Mouse (Mus musculus) ZHBTc4 (cell line): ENCODE measurements at regions not wholly inside any gene's neighbourhood (a gene's known extent, or its start where the extent isn't known, plus 50 kb on each side); places are given as distances from the start of the nearest gene placed in this dataset.
"Not testable (repeated sequence)": the region's sequence is repeated elsewhere in the genome, so short reads cannot be mapped to it uniquely, and the experiment has no call there.

ENCODE experiments used
- DNase-seq: peaks from one replicate; pipeline ENCODE4 v3.0.0-alpha.2; 2011; ENCODE audit warnings: low read depth, low spot score

DNA sequence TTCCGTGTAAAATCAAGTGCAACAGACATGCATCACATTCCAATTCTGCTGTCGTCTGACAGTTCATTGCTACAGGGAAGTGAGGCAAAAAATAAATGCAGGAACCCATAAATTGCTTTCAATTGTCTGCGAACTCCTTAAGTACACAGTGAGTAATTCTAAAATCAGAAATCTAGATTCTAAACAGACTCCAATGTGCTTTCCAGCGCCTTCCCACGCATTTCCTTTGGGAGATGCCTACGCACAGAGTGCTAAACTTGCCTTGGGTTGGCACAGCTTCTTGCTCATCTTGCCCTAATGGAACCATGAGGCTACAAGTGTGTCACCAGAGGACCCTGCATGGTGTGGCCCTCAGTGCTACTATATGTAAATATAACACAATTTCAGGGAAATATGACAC lies 212.6 kb downstream of the Samd5 start:
- DNase-seq: no peak

DNA sequence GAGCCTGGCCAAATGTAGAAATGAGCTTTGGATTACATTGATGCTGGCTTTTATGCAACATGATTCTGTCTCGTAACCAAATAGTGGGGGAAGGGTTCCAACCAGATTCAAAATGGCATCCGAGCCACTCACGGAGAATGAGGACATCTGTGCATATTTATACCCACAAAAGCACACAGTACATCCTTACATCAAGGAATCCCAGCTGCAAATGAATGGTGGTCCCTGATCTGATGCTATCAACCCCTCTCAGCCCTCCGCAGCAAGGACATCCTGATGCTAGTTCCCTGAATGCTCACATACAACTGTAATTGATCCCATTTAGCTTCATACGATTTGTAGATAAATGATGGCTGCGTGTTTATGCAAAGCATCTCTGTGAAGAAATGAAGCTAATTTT lies 215.9 kb downstream of the Samd5 start:
- no peak for DNase-seq

GRCm38 (mm10) chr10:9458466-9458865 lies 216.5 kb downstream of the Samd5 start:
- DNase-seq: no peak

GRCm38 (mm10) chr10:9457222-9457621 lies 217.8 kb downstream of the Samd5 start:
- no peak for DNase-seq

- DNase-seq: no peak
Observed at GRCm38 (mm10) chr10:9439072-9439471, 235.9 kb downstream of the Samd5 start.

GRCm38 (mm10) chr10:9438366-9438765 lies 236.6 kb downstream of the Samd5 start:
- DNase-seq: no peak

- no peak for DNase-seq
Observed at GRCm38 (mm10) chr10:9429085-9429484, 245.9 kb downstream of the Samd5 start.

GRCm38 (mm10) chr10:9420741-9421140 lies 254.3 kb downstream of the Samd5 start:
- DNase-seq: peak; percentile 3

- DNase-seq: no peak
Observed at GRCm38 (mm10) chr10:9416685-9417084, 258.3 kb downstream of the Samd5 start.

DNA sequence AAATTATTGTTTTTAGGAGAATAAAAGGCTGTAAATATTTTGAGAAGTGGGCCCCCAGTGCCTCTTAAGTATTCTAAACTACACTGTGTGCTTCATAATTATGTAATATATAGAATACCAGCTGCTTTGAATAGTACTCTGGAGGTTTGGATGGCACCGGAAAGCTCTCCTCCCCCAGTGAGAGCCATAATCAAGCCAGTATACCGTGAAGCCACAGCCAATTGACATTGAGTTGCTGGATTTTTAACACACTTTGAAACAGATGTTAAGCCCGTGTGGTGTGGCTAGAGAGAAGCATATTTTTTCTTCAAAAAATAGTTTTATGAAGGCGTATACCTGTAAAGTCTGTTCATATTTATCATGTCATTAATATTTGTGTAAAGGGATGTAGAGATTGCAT lies 268.9 kb downstream of the Samd5 start:
- no peak for DNase-seq

- no peak for DNase-seq
Observed at GRCm38 (mm10) chr10:9405417-9405816, 269.6 kb downstream of the Samd5 start.

- no peak for DNase-seq
Observed at GRCm38 (mm10) chr10:9404963-9405362, 270.0 kb downstream of the Samd5 start.

GRCm38 (mm10) chr10:9400911-9401617 lies 273.9 kb downstream of the Samd5 start:
- DNase-seq: no peak

DNA sequence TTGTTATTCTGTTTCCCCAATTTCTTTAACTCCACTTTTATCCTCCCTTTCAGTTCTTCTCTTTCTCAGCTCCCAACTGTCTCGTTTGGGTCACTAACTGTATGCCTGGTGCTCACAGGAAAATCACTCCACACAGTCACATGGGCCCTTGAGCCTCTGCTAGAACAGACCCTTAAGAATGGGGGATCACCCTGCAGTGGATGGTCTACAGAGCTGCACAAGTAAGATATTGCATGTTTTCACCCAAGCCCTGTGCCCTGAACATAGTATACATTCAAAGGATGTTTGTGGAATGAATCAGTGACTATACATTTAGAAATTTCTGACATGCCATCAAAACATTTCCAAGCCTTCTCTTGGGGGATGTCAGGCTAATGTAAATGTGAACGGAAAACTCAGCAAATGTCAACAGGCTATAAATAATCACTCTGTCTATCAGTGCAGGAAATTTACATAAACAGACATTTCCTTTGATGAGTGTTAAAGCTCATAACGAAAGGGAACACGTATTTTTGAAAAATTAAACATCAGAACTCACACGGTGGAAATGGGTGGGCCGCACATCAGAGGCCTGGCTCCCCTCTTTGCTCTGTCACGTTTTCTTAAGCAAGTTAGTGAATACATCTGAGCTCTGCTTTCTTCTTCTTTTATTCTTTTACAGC lies 297.4 kb downstream of the Samd5 start:
- DNase-seq: no peak

DNA sequence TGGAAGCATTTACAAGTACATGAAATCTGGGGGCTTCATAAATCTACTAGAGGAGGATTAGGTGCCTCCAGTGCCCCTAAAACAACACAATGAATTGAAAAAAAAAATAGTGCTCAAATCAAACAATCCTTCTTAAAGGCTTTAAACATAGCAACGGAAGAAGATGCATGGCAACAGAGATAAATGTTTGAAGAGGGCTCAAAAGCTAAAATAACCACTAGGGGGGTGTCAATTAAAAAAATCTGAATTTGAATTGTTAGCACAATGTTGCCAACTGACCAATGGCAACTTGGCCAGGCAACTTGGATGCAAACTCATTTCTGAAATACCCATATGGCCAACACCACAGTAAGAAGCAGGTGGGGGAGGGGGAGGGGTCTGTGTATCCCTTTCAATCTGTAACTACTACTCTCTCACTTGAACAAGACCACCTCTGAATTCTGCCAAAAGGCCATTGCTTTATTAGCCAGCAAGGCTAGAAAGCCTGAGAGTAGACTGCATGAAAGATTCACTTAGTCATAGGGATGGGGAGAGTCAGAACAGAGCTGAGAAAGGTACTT lies 312.6 kb downstream of the Samd5 start:
- no peak for DNase-seq

DNA sequence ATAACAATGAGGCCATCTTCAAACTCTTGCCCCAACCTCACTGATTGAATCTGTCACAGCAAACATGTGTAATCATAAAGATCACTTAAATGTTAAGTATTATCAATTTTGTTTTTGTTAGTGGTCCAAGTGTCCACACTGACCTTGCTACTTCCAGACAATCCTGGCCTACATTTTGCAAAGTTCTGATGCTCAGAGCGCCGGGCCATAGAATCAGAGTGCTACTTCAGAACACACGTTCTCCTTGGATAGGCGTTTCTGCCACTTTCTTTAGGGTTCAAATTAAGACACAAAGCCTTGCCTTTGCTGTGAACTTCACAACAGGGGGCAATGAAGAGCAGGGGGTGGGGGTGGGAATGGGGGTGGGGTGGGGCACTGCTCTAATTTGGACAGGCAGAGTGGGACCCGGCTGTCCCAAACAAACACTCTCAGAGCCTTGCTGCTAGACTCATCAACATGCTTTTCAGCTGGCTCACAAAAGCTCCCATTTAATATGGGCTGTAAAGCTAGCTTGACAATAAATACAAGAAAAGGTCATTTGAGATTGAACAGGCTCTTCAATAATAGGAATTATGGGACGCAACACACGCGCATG lies 336.7 kb downstream of the Samd5 start:
- no peak for DNase-seq

- no peak for DNase-seq
Observed at GRCm38 (mm10) chr10:9334245-9334845, 340.7 kb downstream of the Samd5 start.

- DNase-seq: peak; percentile 75
Observed at GRCm38 (mm10) chr10:9331694-9332093, 343.3 kb downstream of the Samd5 start.

DNA sequence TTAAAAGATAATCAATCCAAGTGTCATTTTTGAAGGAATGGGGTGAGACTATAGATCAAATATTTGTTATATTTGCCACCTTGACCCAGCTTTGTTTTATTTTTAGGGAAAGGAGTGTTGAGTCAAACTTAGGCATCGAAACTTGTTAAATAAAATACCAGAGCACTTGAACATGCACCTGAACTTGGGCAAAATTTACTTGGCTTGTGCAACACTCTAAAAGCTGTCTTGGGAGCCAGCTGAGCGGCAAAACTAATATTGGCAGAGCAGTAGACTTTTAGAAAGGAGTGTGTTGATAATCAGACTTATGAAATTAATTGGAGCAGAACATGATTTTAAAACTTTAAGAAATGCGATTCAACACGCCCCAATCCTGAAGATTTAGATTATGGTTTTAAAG lies 346.7 kb downstream of the Samd5 start:
- no peak for DNase-seq

DNA sequence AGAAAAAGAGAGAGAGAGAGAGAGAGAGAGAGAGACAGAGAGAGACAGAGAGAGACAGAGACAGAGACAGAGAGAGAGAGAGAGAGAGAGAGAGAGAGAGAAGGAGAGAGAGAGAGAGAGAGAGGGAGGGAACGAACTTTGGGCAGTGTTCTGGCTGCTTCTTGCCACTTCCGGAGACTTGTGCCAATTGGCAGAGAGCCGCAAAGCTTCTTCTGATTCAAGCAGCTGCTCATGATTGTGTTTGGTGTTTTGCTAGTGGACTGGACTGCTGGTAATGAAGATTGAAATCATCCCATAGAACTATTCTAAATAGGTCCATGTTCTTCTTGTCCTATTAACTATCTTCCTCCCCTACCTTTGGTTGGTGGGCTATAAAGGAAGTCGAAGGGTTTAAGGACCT lies 347.1 kb downstream of the Samd5 start:
- not testable (repeated sequence) for DNase-seq

- DNase-seq: no peak
Observed at GRCm38 (mm10) chr10:9312326-9312725, 362.7 kb downstream of the Samd5 start.

DNA sequence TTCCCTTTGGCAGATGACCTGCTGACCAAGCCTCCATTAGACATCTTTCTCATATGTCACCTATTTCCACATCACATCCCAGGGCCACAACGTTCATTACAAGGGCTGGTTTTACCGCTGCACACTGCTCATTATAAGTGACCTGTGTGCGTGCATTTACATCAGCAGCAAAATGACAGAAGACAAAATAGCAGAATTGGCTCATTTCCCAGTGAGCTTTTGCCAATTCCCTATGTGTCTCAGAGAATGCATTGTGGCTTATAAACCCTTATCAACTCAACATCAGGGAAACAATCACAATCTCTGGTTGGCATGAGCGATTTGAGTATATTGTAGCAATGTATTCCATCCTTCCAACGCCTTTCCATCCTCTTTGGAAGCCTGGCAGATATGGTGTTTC lies 364.7 kb downstream of the Samd5 start:
- DNase-seq: no peak
